Mouse (Mus musculus) small intestine, adult 2 months (tissue): Measurements from ENCODE around the gene Lrrc49. TPM values are rescaled to one million over a fixed set of nuclear protein-coding genes. Genes with fewer than 3 reads are reported as not detected.

Source experiments
- H3K27ac ChIP-seq: fragments of 200-500 bp; 2 replicates; pipeline ENCODE4 v1.5.1; 2012; ENCODE audit warnings: low read depth, low read length, control low read depth, inconsistent platforms; ENCODE audit not compliant: insufficient read depth
- H3K27me3 ChIP-seq: fragments of 200-500 bp; 2 replicates; pipeline ENCODE4 v1.6.1; 2012; ENCODE audit warnings: mild to moderate bottlenecking, moderate library complexity, low read length, inconsistent platforms; ENCODE audit not compliant: control insufficient read depth, insufficient read depth
- H3K36me3 ChIP-seq: fragments of 200-500 bp; 2 replicates; pipeline ENCODE4 v1.6.1; 2012; ENCODE audit warnings: mild to moderate bottlenecking, low read length, control low read depth, inconsistent platforms; ENCODE audit not compliant: control insufficient read depth, insufficient read depth
- H3K4me1 ChIP-seq: fragments of 200-500 bp; 2 replicates; pipeline ENCODE4 v1.6.1; 2012; ENCODE audit warnings: low read length, inconsistent platforms, mixed read lengths; ENCODE audit not compliant: control insufficient read depth, insufficient read depth, insufficient read length
- H3K4me3 ChIP-seq: fragments of 200-500 bp; 2 replicates; pipeline ENCODE4 v1.5.1; 2012; ENCODE audit warnings: low read depth, mild to moderate bottlenecking, control low read depth, inconsistent platforms, low read length, moderate library complexity
- CTCF ChIP-seq: fragments of 200-500 bp; IDR thresholded peaks from 2 replicates; pipeline ENCODE4 v1.5.1; 2012; ENCODE audit warnings: low read depth, mild to moderate bottlenecking, control low read depth, inconsistent platforms, low read length, moderate library complexity, mixed read lengths; ENCODE audit not compliant: insufficient replicate concordance, insufficient read length; ENCODE audit errors: extremely low read depth
- POLR2A ChIP-seq: fragments of 200-500 bp; IDR thresholded peaks from 2 replicates; pipeline ENCODE4 v1.6.1; 2012; ENCODE audit warnings: low read depth, mild to moderate bottlenecking, control low read depth, inconsistent platforms, low read length, moderate library complexity
- WGBS: fragments of 180-500 bp; shearing (Covaris S2); methylation state at CpG from one replicate; pipeline ENCODE4 v1.1.7; 2018; 5-methylcytosine and 5-hydroxymethylcytosine counted together
- polyA plus RNA-seq: library from polyadenylated mRNA; depleted of rRNA; stranded (reverse); fragments of >200 nt; gene quantifications from 2 replicates; pipeline ENCODE4 v1.2.3, GENCODE M21; 2012

The Lrrc49 gene
- polyA plus RNA-seq, 1 experiment = 1.2 TPM

DNA sequence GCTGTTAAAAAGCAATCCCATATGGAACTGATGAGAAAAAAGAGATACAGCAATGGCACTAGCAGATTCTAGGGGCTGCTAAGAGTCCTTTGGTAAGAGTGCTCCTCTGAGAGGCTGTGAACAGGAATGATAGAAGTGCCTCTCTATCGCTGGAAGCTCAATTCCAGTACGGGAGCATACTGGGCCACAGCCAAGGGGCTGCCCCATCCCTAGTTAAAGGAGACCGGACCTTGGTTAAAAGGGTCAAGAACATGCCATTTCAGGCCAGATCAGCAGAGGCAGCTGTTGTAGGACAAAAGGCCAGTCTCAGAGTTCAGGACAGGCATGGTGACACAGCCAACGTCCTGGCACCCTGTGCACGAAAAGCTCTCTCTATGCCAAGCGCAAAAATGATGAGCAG, 26.2 kb upstream of the Lrrc49 start:
- Histone ChIP-seq H3K4me3 (no peak overlapping the region), H3K4me1 (no peaks in the 10 kb centered on the region; the same call in 1 of the 2 replicates), H3K27me3 (peaks cover 5% of the 10 kb centered on the region), H3K36me3 (no peaks in the 10 kb centered on the region), H3K27ac (no peak overlapping the region)
- WGBS = 83% methylated on average over 6 of the region's 6 CpGs
- TF ChIP-seq CTCF (no peak), POLR2A (no peak)

DNA sequence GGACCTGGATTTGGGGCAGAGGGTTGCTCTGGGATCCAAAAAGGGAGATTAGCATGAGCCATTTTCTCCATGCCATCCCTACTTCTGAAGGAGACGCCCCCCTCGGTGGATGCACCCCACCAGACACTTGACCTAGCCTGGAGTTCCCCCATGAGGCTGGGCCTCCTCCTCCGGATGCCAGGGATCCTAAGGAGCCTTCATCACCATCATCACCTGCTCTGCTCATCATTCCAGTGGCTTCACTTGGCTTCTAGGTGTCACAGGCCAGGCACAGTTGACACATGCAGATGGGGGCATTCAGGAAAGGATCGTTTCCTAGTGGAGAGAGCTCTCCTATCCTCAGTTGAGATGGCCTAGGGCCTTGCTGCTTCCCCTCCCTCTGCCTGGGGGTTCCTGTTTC, 25.7 kb upstream of the Lrrc49 start:
- 54% methylated on average over 4 of the region's 4 CpGs for WGBS
- peaks cover 5% of the 10 kb centered on the region for H3K27me3 ChIP-seq
- no peaks in the 10 kb centered on the region; the same call in 1 of the 2 replicates for H3K4me1 ChIP-seq
- H3K27ac ChIP-seq = no peak overlapping the region
- peak overlapping the region; percentile 67 for H3K4me3 ChIP-seq
- TF ChIP-seq POLR2A = no peak
- no peak for TF ChIP-seq CTCF
- no peaks in the 10 kb centered on the region for H3K36me3 ChIP-seq

DNA sequence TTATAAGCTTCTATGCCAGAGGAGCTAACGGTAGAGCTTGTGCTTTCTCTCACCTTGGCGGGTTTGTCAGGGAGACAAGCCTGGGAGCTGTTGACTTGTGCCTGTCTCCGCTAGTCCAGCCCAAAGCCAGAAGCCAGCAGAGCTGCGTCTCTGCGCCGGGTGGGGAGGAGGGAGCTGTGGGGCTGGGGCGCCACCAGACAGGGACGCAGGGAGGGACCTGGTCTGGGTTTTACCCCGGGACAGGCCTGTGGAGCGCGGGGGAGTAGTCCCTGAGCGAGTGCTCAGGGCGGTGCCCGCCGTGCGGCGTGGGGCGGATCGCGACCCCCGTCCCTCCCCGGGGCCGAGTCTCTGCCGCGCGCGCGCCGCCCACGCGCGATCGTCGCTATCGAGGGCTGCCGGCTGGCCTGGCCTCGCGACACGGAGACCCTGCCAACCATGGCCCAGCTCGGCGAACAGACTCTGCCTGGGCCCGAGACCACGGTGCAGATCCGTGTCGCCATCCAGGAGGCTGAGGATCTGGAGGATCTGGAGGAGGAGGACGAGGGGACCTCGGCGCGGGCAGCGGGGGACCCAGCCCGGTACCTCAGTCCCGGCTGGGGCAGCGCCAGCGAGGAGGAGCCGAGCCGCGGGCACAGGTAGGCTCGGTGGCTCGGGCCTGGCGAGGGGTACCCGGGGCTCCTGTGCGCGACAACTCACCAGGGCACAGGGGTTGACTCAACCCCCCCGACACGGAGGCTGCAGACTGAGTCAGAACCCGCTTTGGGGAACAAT, 25.0 kb upstream of the Lrrc49 start, which contains the start of gene Larp6:
Gene Larp6, plus strand, starts transcription at position 219 of the 771 bp plus-strand sequence.
- Histone ChIP-seq H3K27ac (0 out of 2 replicates have a peak within 1 kb of the TSS, but pooled peaks have one; percentile 8), H3K4me3 (peak within 1 kb of the TSS; percentile 67), H3K36me3 (no peaks in the 10 kb centered on the region), H3K4me1 (no peaks in the 10 kb centered on the region; the same call in 1 of the 2 replicates), H3K27me3 (peaks cover 5% of the 10 kb centered on the region)
- 4% methylated on average over 64 of the region's 66 CpGs for WGBS
- TF ChIP-seq CTCF = no peak
- no peak for TF ChIP-seq POLR2A

DNA sequence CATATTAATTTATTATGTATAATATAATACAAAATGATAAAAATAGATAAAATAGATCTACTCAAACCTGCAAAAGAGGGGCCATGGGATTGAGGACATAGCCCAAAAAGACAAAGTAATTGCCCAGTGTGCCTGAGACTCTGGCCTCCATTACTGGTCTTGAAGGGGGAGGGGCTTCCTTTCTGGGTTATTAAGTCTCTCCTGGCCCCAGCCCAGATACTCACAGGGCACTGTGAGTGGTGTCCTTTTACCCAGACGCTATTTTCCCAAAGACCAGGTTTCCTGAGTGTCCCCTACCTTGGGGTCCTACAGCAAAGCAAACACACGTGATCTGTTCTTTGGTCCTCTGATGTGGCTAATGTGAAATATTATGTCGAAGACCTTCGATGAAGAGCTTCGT, 24.1 kb upstream of the Lrrc49 start:
- 85% methylated on average over 5 of the region's 5 CpGs for WGBS
- peaks cover 5% of the 10 kb centered on the region for H3K27me3 ChIP-seq
- TF ChIP-seq CTCF (no peak), POLR2A (no peak)
- H3K4me1 ChIP-seq = no peaks in the 10 kb centered on the region; the same call in 1 of the 2 replicates
- H3K27ac ChIP-seq = no peak overlapping the region
- H3K4me3 ChIP-seq = no peak overlapping the region
- no peaks in the 10 kb centered on the region for H3K36me3 ChIP-seq

DNA sequence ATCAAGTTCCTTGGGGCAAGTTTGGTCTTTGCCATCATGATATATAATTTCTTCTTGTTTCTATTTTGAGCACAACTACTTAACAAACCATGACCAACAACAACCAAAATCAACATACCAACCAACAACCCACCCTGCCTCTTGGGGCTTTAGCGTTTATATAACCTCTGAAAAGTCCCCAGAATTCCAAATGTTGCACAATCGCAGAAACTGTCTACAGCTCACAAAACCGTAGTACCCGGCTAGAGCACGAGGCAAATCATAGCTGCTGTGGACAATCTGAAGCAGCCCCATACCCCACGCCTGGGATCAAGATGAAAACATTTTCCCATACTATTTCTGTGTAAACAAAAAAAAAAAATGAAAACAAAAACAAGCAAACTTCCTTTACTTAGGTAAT, 21.8 kb upstream of the Lrrc49 start:
- WGBS = 75% methylated on average over 6 of the region's 6 CpGs

DNA sequence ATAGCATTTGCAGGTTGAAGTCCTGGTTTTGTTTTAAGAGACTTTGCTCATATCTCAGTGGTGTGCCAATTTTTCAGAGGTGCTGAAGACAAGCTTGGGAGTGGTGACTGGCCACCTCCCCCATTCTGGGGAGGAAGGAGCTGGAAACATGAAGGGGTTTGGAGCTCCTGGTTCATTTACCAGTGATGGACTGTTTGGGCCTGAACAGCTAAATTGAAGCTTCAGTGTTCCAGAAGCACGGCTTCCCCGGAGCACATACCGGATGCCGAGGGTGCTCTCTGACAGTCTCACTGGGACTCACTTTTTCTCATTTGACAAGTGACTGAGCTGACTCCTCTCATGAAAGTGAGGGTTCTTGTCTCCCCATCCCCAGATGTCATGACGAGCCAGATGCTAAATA, 20.6 kb upstream of the Lrrc49 start:
- TF ChIP-seq CTCF (no peak), POLR2A (no peak)
- Histone ChIP-seq H3K4me3 (no peak overlapping the region), H3K27me3 (peaks cover 5% of the 10 kb centered on the region), H3K4me1 (no peaks in the 10 kb centered on the region; the same call in 1 of the 2 replicates), H3K27ac (no peak overlapping the region), H3K36me3 (no peaks in the 10 kb centered on the region)
- 86% methylated on average over 5 of the region's 5 CpGs for WGBS

More for the DNA sequence above, 21.8 kb upstream of the Lrrc49 start:
- TF ChIP-seq CTCF = no peak
- no peak for TF ChIP-seq POLR2A
- Histone ChIP-seq H3K27me3 (peaks cover 5% of the 10 kb centered on the region), H3K4me1 (no peaks in the 10 kb centered on the region; the same call in 1 of the 2 replicates), H3K4me3 (no peak overlapping the region), H3K27ac (no peak overlapping the region), H3K36me3 (no peaks in the 10 kb centered on the region)

DNA sequence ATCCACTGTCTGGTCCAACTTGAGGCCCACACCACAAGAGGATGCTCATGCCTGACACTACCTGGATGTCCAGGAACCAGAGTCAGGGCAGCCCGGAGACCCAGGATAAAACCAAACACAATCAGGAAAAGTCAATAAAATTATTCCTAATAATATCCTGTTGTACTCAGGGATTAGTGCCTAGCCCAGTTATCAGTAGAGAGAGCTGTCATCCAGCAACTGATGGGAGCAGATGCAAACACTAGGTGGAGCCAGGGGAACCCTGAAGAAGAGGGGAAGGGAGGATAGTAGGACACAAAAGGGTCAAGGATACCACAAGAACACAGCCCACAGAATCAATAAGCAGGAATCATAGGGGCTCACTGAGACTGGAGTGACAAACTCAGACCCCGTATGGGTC, 19.6 kb upstream of the Lrrc49 start:
- Histone ChIP-seq H3K27me3 (peaks cover under 1% of the 10 kb centered on the region; the same call in 1 of the 2 replicates), H3K27ac (no peak overlapping the region), H3K4me1 (no peaks in the 10 kb centered on the region), H3K36me3 (no peaks in the 10 kb centered on the region), H3K4me3 (no peak overlapping the region)
- no peak for TF ChIP-seq POLR2A
- TF ChIP-seq CTCF = no peak
- WGBS = 58% methylated on average over 2 of the region's 2 CpGs
